Mouse (Mus musculus) cerebellum, adult 9-11 months (tissue): Measurements from ENCODE around the gene Clic6.

Experiments used
- DNase-seq: peaks from one replicate; pipeline ENCODE4 v3.0.0; 2022

The Clic6 gene

GRCm38 (mm10) chr16:92485436-92485835 lies at the start of gene Clic6:
Gene Clic6 (plus strand): TSS chr16:92485736.
- DNase-seq = no peak

- no peak for DNase-seq
Measured at GRCm38 (mm10) chr16:92439775-92440174, 45.8 kb upstream of the Clic6 start.

DNA sequence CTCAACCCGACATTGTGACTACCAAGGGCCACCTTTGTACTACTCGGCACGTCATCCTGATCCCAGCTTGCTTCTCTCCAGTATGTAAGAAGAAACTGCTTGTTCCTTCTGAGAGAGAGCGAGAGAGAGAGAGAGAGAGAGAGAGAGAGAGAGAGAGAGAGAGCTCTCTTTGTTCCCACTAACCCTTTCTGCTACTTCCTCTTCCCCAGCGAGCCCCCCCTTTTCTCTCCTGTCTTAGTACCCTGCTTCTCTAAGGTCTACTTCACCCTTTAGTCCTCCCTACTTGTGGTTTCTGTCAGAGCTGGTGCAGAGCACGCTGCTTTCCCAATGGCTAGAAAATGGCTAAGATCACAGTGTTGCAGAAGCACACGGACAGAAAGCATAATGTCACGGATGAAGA lies 45.3 kb upstream of the Clic6 start:
- DNase-seq = no peak

DNA sequence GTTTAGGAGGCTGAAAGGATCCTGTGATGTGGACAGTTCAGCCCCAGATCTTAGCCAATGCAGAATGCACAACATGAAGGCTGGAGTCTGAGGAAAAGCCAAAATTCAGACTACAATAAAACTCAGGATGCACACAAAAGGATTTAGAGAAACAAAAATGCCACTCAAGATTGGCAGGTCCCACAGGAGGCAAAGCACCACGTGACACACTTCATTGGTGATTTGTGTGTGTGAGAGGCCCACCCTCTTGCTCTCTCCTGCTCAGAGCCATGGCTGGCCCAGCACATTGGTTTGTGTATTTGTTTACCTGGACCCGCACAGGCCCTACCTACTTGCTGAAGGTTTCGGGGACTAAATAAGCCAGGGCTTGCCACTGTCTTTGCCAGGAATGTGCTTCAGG lies 44.3 kb upstream of the Clic6 start:
- no peak for DNase-seq

GRCm38 (mm10) chr16:92442150-92442549 lies 43.4 kb upstream of the Clic6 start:
- DNase-seq = no peak

DNA sequence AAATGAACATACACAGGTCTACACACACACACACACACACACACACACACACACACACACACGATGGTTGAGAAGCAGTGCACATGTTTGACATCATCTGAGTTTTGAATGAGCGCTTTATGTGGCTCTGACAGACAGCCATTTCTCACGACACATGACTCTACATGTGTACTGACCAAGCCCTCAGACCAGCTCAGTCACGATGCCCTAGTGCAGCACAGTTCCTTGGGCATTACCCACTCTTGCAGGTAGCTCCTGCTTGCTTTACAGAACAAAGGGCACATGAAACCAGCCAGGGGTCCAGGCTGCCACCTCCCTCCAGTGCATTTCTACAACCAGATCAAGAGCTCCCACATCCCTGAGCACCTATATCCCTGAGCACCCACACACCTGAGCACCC lies 42.6 kb upstream of the Clic6 start:
- DNase-seq = no peak

DNA sequence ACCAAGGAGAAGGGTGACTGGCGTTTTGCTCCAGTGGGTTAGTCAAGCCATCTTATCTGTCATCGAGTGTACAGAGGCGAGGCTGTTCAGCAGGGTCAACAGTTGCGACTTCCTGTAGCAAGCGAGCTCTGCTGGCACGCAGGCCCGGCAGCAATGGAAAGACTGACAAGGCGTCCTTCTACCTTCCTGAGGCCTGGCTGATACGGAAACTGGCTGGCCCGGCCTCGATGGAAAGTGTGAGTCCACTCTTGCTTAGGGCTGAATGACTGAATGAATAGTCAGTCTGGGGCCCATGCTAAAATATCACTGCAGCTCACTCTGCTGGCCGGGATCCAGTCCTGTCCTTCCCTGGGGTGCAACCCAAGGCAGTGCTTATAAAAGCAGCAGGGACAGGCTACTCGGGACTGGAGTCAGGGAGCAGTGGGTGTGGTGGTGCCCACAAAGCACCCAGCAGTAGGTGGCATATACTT lies 41.9 kb upstream of the Clic6 start:
- DNase-seq = no peak

DNA sequence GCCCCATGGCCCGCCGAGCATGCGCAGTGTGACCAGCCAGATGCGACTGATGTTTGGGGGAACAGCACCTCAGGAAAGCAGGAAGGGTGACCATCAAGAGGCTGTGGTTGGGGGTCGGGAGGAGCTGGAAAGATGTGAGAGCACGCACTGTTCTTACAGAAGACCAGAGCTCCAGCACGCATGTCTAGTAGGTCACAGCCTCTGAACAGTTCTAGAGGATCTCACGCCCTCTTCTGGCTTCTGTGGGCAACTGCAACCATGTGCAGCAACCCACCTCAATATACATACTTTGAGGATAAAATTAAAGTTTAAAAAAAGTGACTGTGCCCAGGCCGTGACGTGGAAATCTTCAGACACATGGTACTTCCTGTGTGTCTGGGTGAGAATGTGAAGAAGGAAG lies 40.2 kb upstream of the Clic6 start:
- no peak for DNase-seq

- DNase-seq = no peak
Measured at GRCm38 (mm10) chr16:92449080-92449479, 36.5 kb upstream of the Clic6 start.

DNA sequence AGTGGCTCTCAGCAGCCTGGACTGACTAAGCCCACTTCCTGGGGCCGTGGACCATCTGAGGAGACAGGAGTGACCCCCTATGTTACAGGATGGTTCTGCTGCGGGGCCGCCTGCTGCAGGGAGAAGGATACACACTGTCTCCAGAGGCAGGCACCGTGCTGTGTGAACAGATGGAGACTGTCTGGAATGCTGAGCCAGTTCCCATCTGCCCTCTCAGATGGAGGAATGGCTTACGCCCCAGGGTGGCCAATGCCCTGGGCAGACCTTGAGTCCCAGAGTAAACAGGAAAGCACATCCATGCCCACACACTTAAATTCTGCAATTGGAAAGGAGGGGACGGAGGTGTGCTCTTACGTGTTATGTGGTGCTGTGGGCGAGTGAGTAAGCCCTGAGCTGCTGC lies 35.2 kb upstream of the Clic6 start:
- DNase-seq = peak; percentile 50

DNA sequence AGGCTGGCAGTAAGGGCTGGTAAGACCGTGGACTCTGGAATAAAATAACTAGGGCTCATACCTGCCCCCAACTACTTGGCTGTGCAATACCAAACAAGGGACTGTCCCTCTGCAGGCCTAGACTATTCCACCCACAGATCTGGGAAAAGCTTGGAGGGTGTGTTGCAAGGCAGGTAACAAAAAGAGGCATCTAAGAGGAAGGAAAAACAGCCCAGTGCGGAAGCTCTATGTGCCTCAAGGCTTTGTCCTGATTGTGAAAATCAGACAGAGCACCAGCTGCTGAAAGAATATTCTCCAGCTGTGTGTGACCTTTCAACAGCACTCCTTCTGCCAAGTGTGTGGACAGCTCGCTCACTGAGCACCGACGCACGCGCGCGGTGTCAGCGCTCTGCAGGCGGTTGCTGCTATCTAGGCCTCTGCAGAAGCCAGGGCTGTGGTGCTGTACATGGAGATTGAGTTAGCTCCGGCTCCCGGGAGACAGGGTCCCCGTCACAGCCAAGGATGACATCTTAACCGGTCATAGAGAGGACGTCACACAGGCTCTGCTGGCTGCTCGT lies 33.9 kb upstream of the Clic6 start:
- DNase-seq = no peak

GRCm38 (mm10) chr16:92452609-92453008 lies 32.9 kb upstream of the Clic6 start:
- no peak for DNase-seq

DNA sequence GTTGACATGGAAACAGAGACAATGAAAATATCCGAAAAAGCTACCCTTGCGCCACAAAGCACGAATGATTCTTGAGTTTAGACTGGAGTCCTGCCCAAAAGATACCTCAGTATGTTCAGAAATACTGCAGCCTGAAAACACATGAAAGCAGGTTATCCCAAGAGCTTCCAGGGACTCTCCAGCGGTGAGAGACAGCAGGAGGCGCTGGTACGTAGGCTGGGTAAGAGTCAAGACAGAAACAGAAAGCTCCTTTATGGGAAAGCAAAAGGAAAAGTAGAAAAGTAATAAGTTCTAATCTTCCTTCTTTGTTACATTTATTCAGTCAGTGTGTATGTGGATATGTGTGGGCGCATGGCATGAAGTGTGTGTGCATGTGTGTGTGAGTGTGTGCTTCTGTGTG lies 31.5 kb upstream of the Clic6 start:
- no peak for DNase-seq

- no peak for DNase-seq
Measured at GRCm38 (mm10) chr16:92454495-92454894, 31.0 kb upstream of the Clic6 start.

GRCm38 (mm10) chr16:92455488-92455887 lies 30.0 kb upstream of the Clic6 start:
- DNase-seq = no peak

DNA sequence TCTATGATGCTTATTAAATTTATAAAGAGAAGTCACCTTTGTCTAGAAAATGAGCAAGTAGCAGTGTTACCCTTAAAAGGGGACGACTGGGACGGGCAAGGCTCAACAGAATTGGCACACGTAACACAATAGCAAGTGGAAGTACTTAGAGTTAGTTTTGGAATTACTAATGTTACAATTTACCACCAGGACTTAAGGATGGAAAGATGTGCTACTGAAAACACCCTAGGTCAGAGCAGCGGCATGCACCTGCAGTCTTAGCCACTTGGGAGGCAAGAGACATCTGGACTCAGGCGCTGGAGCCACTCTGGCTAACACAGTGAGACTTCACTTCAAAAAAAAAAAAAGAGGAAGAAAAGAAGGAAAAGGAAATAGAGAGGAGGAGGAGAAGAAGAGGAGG lies 29.6 kb upstream of the Clic6 start:
- no peak for DNase-seq

DNA sequence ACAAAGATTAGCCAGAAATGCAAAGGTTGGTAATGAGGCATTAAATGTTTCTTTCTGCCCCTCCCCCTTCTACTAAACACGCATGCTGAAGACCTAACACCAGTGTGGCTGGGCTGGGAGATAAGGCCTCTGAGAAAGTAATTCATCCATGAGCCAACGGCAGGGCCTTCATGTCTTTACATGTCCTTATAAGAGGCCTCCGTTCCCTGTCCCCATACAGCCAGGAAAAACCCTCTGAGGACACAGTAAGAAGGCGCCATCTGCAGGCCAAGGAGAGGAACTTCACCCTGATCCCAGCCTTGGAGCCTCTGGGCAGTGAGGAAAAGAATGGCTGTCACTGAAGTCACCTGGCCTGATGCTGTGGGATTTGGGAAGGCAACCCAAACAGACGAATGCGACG lies 27.9 kb upstream of the Clic6 start:
- DNase-seq = peak; percentile 62

- DNase-seq = no peak
Measured at GRCm38 (mm10) chr16:92461412-92461811, 24.1 kb upstream of the Clic6 start.

GRCm38 (mm10) chr16:92464390-92464972 lies 21.1 kb upstream of the Clic6 start:
- DNase-seq = no peak

- DNase-seq = no peak
Measured at GRCm38 (mm10) chr16:92465226-92465625, 20.3 kb upstream of the Clic6 start.

GRCm38 (mm10) chr16:92465642-92466526 lies 19.7 kb upstream of the Clic6 start:
- DNase-seq = peak; percentile 99

DNA sequence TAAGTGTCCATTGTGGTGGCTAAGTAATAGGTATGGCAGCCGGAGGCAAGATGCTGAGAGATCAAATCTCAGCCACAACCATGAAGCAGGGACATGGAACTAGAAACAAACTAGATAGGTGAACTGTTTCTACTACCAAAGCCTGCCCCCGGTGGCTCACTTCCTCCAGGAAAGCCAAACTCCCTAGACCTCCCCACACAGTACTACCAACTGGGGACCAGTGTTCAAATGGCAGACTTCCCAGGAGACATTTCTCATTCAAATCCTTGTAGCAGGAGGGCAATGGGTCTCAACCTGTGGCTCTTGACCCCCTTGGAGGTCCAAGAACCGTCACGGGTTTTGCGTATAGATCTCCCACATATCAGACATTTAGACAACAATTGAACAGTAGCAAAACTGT lies 18.5 kb upstream of the Clic6 start:
- DNase-seq = peak; percentile 41

DNA sequence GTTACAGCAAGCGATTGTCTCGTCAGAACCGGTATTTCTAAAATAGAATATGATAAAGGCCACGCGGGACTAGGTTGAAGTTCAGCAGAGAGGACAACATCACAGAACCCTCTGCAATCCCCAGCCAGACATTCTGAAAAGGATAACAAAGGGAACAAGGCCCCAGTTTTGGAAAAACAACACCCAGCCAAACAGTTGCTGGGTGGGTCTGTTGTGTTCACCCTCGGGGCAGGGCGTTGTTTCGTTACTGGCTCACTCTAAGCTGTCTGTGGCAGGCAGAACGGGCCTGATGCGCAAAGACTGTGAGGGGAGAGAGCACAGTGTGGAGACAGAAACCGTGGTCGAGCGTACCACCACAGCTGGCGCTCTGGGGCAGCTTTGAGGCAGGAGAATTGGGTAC lies 17.1 kb upstream of the Clic6 start:
- no peak for DNase-seq

DNA sequence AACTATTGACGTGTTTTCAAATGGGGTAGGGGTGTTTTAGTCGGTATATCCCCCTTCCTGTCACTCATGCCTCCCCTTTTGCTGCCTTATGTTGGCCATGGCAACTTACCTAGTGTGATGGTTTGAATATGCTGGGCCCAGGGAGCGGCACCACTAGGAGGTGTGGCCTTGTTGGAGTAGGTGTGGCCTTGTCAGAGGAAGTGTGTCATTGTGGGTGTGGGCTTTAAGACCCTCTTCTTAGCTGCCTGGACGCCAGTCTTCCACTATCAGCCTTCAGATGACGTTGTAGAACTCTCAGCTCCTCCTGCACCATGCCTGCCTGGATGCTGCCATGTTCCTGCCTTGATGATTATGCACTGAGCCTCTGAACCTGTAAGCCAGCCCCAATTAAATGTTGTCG lies 14.8 kb upstream of the Clic6 start, which contains the start of gene Rcan1:
Gene Rcan1 (minus strand): TSS at position 162 of the 400 bp plus-strand sequence.
- no peak for DNase-seq
